Mouse (Mus musculus): ENCODE data around the gene Wipf2. TPM values are rescaled to one million over a fixed set of nuclear protein-coding genes. Genes with fewer than 3 reads are reported as not detected.

Wipf2 gene
- polyA plus RNA-seq, 1 experiment, result 0.81 TPM

- H3K9me3 ChIP-seq (ENCODE audit: control insufficient read depth, low read length), result no peaks in the 10 kb centered on the region
- H3K36me3 ChIP-seq (ENCODE audit: control insufficient read depth), result no peaks in the 10 kb centered on the region; the same call in 1 of the 2 replicates
- H3K27me3 ChIP-seq (ENCODE audit: control insufficient read depth), result peaks cover 7% of the 10 kb centered on the region
- no peak overlapping the region for H3K4me3 ChIP-seq (replicated peaks)
- TF ChIP-seq TAL1 (IDR thresholded peaks at IDR 0.05; ENCODE audit: low read length) (no peak), GATA1 (IDR thresholded peaks at IDR 0.05; ENCODE audit: low read length) (no peak)
- peaks cover 38% of the 10 kb centered on the region for H3K4me1 ChIP-seq (ENCODE audit: control insufficient read depth)
Measured at GRCm38 (mm10) chr11:98950484-98950883, 87.0 kb downstream of the Wipf2 start.

- H3K4me1 ChIP-seq (ENCODE audit: control insufficient read depth), result peaks cover 40% of the 10 kb centered on the region
- H3K27me3 ChIP-seq (ENCODE audit: control insufficient read depth), result peaks cover 7% of the 10 kb centered on the region
- no peaks in the 10 kb centered on the region; the same call in 1 of the 2 replicates for H3K36me3 ChIP-seq (ENCODE audit: control insufficient read depth)
- TF ChIP-seq GATA1 (IDR thresholded peaks at IDR 0.05; ENCODE audit: low read length) (no peak), TAL1 (IDR thresholded peaks at IDR 0.05; ENCODE audit: low read length) (no peak)
- H3K4me3 ChIP-seq (replicated peaks), result no peak overlapping the region
- H3K9me3 ChIP-seq (ENCODE audit: control insufficient read depth, low read length), result no peaks in the 10 kb centered on the region
Measured at GRCm38 (mm10) chr11:98951026-98951906, 87.8 kb downstream of the Wipf2 start.

GRCm38 (mm10) chr11:98952111-98952510 lies 88.7 kb downstream of the Wipf2 start:
- no peak for TF ChIP-seq TAL1 (IDR thresholded peaks at IDR 0.05; ENCODE audit: low read length)
- no peak for TF ChIP-seq GATA1 (IDR thresholded peaks at IDR 0.05; ENCODE audit: low read length)
- Histone ChIP-seq H3K4me1 (ENCODE audit: control insufficient read depth) (peaks cover 40% of the 10 kb centered on the region), H3K27me3 (ENCODE audit: control insufficient read depth) (peaks cover 7% of the 10 kb centered on the region), H3K36me3 (ENCODE audit: control insufficient read depth) (no peaks in the 10 kb centered on the region; the same call in 1 of the 2 replicates), H3K4me3 (replicated peaks) (no peak overlapping the region), H3K9me3 (ENCODE audit: control insufficient read depth, low read length) (no peaks in the 10 kb centered on the region)

- peaks cover 37% of the 10 kb centered on the region for H3K4me1 ChIP-seq (ENCODE audit: control insufficient read depth)
Measured at GRCm38 (mm10) chr11:98952736-98953135, 89.3 kb downstream of the Wipf2 start.

GRCm38 (mm10) chr11:98953361-98953760 lies 89.9 kb downstream of the Wipf2 start:
- Histone ChIP-seq H3K9me3 (ENCODE audit: control insufficient read depth, low read length) (no peaks in the 10 kb centered on the region), H3K36me3 (ENCODE audit: control insufficient read depth) (no peaks in the 10 kb centered on the region; the same call in 1 of the 2 replicates), H3K27me3 (ENCODE audit: control insufficient read depth) (peaks cover 4% of the 10 kb centered on the region), H3K4me3 (replicated peaks) (no peak overlapping the region), H3K4me1 (ENCODE audit: control insufficient read depth) (peaks cover 31% of the 10 kb centered on the region)
- TF ChIP-seq GATA1 (IDR thresholded peaks at IDR 0.05; ENCODE audit: low read length), result no peak
- no peak for TF ChIP-seq TAL1 (IDR thresholded peaks at IDR 0.05; ENCODE audit: low read length)

More at GRCm38 (mm10) chr11:98952736-98953135, 89.3 kb downstream of the Wipf2 start:
- no peaks in the 10 kb centered on the region for H3K9me3 ChIP-seq (ENCODE audit: control insufficient read depth, low read length)
- no peaks in the 10 kb centered on the region; the same call in 1 of the 2 replicates for H3K36me3 ChIP-seq (ENCODE audit: control insufficient read depth)
- H3K27me3 ChIP-seq (ENCODE audit: control insufficient read depth), result peaks cover 7% of the 10 kb centered on the region
- TF ChIP-seq GATA1 (IDR thresholded peaks at IDR 0.05; ENCODE audit: low read length) (no peak), TAL1 (IDR thresholded peaks at IDR 0.05; ENCODE audit: low read length) (no peak)
- H3K4me3 ChIP-seq (replicated peaks), result no peak overlapping the region

- Histone ChIP-seq H3K9me3 (ENCODE audit: control insufficient read depth, low read length) (no peaks in the 10 kb centered on the region), H3K4me3 (replicated peaks) (no peak overlapping the region), H3K27me3 (ENCODE audit: control insufficient read depth) (peaks cover 2% of the 10 kb centered on the region; the same call in 1 of the 2 replicates), H3K36me3 (ENCODE audit: control insufficient read depth) (no peaks in the 10 kb centered on the region; the same call in 1 of the 2 replicates), H3K4me1 (ENCODE audit: control insufficient read depth) (peaks cover 30% of the 10 kb centered on the region)
- TF ChIP-seq TAL1 (IDR thresholded peaks at IDR 0.05; ENCODE audit: low read length) (no peak), GATA1 (IDR thresholded peaks at IDR 0.05; ENCODE audit: low read length) (no peak)
Measured at GRCm38 (mm10) chr11:98953835-98954320, 90.4 kb downstream of the Wipf2 start.

- Histone ChIP-seq H3K27me3 (ENCODE audit: control insufficient read depth) (peaks cover 3% of the 10 kb centered on the region), H3K4me1 (ENCODE audit: control insufficient read depth) (peaks cover 32% of the 10 kb centered on the region), H3K36me3 (ENCODE audit: control insufficient read depth) (no peaks in the 10 kb centered on the region; the same call in 1 of the 2 replicates)
Measured at GRCm38 (mm10) chr11:98954373-98954772, 90.9 kb downstream of the Wipf2 start.

More at GRCm38 (mm10) chr11:98954373-98954772, 90.9 kb downstream of the Wipf2 start:
- Histone ChIP-seq H3K9me3 (ENCODE audit: control insufficient read depth, low read length) (no peaks in the 10 kb centered on the region), H3K4me3 (replicated peaks) (no peak overlapping the region)
- TF ChIP-seq TAL1 (IDR thresholded peaks at IDR 0.05; ENCODE audit: low read length), result no peak
- TF ChIP-seq GATA1 (IDR thresholded peaks at IDR 0.05; ENCODE audit: low read length), result no peak

Other genes with a start within 250 kb of the Wipf2 start
- not detected in 2 replicates for gene Gm12355, start 238.0 kb upstream of the Wipf2 start, polyA plus RNA-seq (2012)
- not detected in 2 replicates for gene Gsdma3, start 237.3 kb upstream of the Wipf2 start, polyA plus RNA-seq (2012)
- not detected in 2 replicates for gene Gsdma2, start 216.9 kb upstream of the Wipf2 start, polyA plus RNA-seq (2012)
- 0.03 TPM in 1 of 2 replicates, not detected in the other for gene Gsdma, start 199.3 kb upstream of the Wipf2 start, polyA plus RNA-seq (2012)
- 15.0 and 17.0 TPM in 2 replicates for gene Psmd3, start 181.1 kb upstream of the Wipf2 start, polyA plus RNA-seq (2012)
- gene Csf3, start 162.4 kb upstream of the Wipf2 start, polyA plus RNA-seq (2012), result not detected in 2 replicates
- gene Med24, start 134.2 kb upstream of the Wipf2 start, polyA plus RNA-seq (2012), result 13.2 and 14.4 TPM in 2 replicates
- gene Thra, start 123.0 kb upstream of the Wipf2 start, polyA plus RNA-seq (2012), result 3.2 TPM in 2 replicates
- gene Nr1d1, start 88.3 kb upstream of the Wipf2 start, polyA plus RNA-seq (2012), result 0.22 and 0.29 TPM in 2 replicates
- 2.7 TPM in 2 replicates for gene Msl1, start 68.1 kb upstream of the Wipf2 start, polyA plus RNA-seq (2012)
- gene Casc3, start 58.7 kb upstream of the Wipf2 start, polyA plus RNA-seq (2012), result 2.6 and 3.3 TPM in 2 replicates
- not detected in 2 replicates for gene Rapgefl1, start 26.9 kb upstream of the Wipf2 start, polyA plus RNA-seq (2012)
- gene Cdc6, start 44.2 kb downstream of the Wipf2 start, polyA plus RNA-seq (2012), result 0.76 and 0.82 TPM in 2 replicates
- 0.20 and 0.32 TPM in 2 replicates for gene Rara, start 64.2 kb downstream of the Wipf2 start, polyA plus RNA-seq (2012)
- not detected in 2 replicates for gene Gjd3, start 119.4 kb downstream of the Wipf2 start, polyA plus RNA-seq (2012)
- gene Top2a, start 160.6 kb downstream of the Wipf2 start, polyA plus RNA-seq (2012), result 5.6 and 7.1 TPM in 2 replicates
- 2.0 and 2.9 TPM in 2 replicates for gene Igfbp4, start 177.6 kb downstream of the Wipf2 start, polyA plus RNA-seq (2012)
- not detected in 2 replicates for gene Tns4, start 225.7 kb downstream of the Wipf2 start, polyA plus RNA-seq (2012)